Mouse (Mus musculus): Measurements from ENCODE around the gene Il1r1. TPM values are rescaled to one million over a fixed set of nuclear protein-coding genes. Genes with fewer than 3 reads are reported as not detected.
A peak's percentile ranks its signal among the peaks of the same experiment; 100 is the strongest.

The Il1r1 gene
- polyA plus RNA-seq, 1 experiment, result 1.4 TPM

- DNase-seq (ENCODE audit: extremely low spot score in 1 of 2, low spot score in 1 of 2), result peak in 1 of 2 experiments; percentile 71
Measured at GRCm38 (mm10) chr1:40266431-40267260, 41.8 kb downstream of the Il1r1 start.

GRCm38 (mm10) chr1:40267846-40268245 is 43.0 kb downstream of the Il1r1 start:
- DNase-seq (ENCODE audit: extremely low spot score in 1 of 2, low spot score in 1 of 2), result no peak

GRCm38 (mm10) chr1:40268536-40268935 is 43.7 kb downstream of the Il1r1 start:
- DNase-seq (ENCODE audit: extremely low spot score in 1 of 2, low spot score in 1 of 2), result no peak

- DNase-seq (ENCODE audit: extremely low spot score in 1 of 2, low spot score in 1 of 2), result no peak
Measured at GRCm38 (mm10) chr1:40270415-40270814, 45.5 kb downstream of the Il1r1 start.

GRCm38 (mm10) chr1:40271052-40271451 is 46.2 kb downstream of the Il1r1 start:
- DNase-seq (ENCODE audit: extremely low spot score in 1 of 2, low spot score in 1 of 2), result no peak

GRCm38 (mm10) chr1:40271486-40272055 is 46.7 kb downstream of the Il1r1 start:
- DNase-seq (ENCODE audit: extremely low spot score in 1 of 2, low spot score in 1 of 2), result no peak

DNA sequence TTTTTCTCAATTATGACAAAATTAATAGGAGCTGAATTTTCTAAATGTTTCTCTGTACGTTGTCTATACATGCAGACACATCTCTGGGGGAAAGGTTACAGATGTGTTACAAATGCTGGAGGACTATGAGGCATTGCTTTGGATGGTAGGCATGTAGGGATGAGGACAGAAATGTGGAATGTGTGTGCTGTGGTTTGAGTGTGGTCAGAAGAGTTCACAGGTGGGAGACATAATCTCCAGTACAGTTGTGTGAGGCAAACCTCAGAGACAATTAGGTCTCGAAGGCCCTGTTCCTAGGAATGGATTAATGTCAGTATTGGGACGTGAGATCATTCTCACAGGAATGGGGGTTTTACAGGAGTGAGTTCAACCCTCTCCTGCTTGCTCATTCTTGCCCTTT is 47.3 kb downstream of the Il1r1 start:
- DNase-seq (ENCODE audit: extremely low spot score in 1 of 2, low spot score in 1 of 2), result no peak

DNA sequence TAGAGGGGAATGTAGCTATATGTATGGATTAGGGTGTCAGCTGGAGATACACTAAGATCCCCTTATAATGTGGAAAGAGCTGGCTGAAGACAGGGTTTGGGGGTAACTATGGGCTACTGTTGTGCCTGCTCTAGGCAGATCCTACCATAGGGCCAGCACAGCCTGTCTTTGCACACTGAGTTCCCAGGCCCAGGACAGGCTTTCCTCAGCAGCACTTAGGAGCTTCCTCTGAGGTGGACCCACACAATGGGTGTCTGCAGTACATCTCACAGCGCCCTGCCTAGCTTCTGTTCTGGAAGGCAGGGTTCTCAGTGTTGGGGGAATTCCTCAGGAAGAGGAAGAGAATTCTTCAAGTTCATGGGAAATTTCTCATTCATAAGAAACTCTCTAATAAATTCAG is 48.6 kb downstream of the Il1r1 start:
- DNase-seq (ENCODE audit: extremely low spot score in 1 of 2, low spot score in 1 of 2), result no peak

DNA sequence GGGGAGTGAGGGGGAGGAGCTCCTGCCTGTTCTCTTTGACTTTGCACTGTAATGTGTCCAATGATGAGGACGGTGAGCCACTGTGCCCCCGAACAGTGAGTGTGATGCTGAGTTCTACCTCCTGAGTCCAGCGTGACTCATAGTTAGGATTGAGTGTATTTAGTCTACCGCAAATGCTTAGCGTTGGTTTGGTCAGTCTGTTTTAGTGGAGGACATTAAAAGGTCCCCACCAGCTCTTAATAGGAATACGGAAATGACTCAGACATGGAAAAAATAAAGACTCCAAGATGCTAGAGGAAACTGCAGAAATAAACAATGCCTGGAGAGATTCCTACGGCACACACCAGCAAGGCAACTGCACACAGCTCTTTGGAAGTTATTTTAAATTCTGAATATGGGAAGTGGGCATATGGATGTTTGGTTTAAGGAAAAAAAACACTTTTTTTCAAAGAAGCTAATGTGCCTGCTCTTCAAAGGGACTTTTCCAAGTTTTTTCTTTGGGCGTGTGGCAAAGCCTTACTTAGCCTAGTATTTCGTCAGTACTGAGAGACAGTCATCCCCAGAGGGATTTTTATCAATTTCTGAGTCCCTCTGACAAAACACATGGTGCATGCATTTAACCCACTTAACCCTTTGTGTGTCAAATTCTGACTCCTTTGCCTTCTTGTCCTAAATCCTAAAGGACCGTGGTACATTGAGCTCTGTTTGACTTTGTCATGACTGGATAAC is 50.6 kb downstream of the Il1r1 start:
- no peak for DNase-seq (ENCODE audit: extremely low spot score in 1 of 2, low spot score in 1 of 2)

- no peak for DNase-seq (ENCODE audit: extremely low spot score in 1 of 2, low spot score in 1 of 2)
Measured at GRCm38 (mm10) chr1:40277944-40278343, 53.1 kb downstream of the Il1r1 start.

DNA sequence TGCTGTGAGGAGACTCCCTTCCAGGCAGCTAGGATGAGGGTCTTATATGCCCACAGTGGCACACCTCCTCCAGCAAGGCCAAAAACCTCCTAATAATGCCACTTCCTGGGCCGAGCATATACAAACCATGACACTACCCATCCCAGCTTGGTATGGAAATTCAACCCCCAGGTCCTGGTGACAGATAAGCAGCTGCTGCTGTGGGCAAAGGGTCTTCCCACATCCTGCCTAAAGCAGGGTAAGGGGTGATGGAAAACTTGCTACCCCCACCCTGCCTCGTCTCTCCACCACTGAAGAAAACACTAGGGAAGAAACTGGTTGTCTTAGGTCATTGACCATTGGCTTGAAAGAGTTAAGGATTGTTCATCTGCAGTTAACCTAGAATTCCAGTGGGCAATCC is 53.8 kb downstream of the Il1r1 start:
- no peak for DNase-seq (ENCODE audit: extremely low spot score in 1 of 2, low spot score in 1 of 2)

GRCm38 (mm10) chr1:40279182-40279743 is 54.4 kb downstream of the Il1r1 start:
- DNase-seq (ENCODE audit: extremely low spot score in 1 of 2, low spot score in 1 of 2), result no peak

- no peak for DNase-seq (ENCODE audit: extremely low spot score in 1 of 2, low spot score in 1 of 2)
Measured at GRCm38 (mm10) chr1:40281950-40282349, 57.1 kb downstream of the Il1r1 start.

DNA sequence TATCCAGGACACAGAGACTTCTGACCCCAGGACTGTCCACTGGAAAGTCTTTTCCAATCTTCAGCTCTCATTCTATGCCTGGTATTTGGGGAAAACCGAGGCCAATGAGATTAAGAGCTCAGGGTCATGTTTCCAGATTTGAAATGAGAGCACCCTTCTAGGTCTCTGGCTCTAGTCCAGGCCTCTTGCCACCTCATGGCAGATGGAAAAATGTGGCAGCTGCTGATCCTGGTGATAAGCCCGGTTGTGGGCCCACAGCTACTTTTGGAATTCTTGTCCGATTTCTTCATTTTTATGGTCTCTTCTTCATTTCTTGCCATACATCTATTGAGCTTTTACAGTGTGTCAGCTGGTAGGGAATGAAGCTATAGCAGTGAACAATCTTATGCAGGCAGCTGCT is 57.5 kb downstream of the Il1r1 start:
- no peak for DNase-seq (ENCODE audit: extremely low spot score in 1 of 2, low spot score in 1 of 2)

DNA sequence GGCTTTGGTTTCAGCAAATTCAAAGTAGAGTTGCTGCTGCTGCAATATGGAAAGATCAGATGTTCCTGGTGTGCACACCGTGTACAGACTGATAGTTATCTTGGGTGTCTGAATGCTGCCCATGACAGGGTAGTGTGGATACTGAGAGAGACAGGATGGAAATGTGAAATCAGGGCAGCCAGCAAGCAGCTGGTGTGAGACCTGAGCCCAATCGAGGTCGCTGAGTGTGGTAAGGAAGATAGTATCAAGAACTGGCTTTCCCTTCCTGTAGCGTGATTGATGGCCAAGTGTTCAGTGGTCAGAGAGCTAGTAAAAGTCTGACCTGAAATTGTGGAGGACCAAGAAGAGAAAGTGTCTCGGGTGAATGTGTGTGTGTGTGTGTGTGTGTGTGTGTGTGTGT is 59.1 kb downstream of the Il1r1 start:
- DNase-seq (ENCODE audit: extremely low spot score in 1 of 2, low spot score in 1 of 2), result no peak

DNA sequence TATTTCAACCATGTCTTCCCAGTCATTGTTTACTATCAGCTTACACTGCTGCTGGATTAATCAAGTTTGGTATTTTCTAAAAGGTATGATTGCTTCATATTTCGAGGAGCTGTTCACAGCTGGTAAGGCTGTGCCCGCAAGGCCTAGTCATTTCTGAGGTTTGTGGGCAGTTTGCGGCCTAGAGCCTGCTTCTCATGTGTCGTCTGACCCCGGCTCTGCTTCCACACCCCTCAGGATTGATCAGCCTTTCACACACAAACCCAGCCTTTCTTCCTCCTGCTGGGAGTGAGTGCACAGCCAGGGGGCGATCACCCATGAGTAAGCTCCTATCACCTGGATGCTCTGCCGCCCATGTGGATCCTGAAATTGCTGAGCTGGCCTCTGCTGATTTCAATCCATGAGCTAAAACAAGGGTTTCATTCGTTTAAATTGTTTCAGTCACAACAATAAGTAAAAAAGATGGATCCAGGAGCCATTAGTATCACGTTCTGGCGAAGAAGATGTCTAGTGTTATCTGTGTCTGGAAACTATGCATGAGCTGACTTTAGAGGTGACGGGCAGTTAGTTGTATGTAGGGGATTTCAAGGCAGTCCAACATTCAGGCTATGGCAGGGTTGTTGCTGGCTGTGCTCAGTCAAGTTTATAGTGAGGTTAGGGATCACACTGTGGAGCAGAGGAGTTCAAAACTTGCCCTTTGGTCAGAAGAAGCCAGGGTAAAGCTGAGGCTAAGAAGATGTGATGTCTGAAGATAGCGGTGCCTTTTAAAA is 65.8 kb downstream of the Il1r1 start:
- no peak for DNase-seq (ENCODE audit: extremely low spot score in 1 of 2, low spot score in 1 of 2)

DNA sequence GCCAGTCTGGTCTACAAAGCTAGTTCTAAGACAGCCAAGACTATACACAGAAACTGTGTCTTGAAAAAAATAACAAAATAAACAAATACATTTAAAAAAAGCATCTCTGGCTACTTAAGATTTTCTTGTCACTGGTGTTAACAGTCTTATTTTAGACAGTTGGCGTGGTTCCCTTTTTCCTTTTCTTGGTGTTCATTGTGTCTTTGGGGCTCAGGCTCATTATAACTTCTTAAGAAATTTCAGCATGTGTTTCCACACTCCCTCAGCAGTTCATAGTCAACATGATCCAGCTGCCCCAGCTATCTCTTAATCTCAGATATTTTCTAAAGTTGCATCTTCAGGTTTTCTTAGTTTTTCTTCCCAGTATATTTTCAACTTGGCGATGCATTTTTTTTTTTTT is 67.4 kb downstream of the Il1r1 start:
- no peak for DNase-seq (ENCODE audit: extremely low spot score in 1 of 2, low spot score in 1 of 2)

DNA sequence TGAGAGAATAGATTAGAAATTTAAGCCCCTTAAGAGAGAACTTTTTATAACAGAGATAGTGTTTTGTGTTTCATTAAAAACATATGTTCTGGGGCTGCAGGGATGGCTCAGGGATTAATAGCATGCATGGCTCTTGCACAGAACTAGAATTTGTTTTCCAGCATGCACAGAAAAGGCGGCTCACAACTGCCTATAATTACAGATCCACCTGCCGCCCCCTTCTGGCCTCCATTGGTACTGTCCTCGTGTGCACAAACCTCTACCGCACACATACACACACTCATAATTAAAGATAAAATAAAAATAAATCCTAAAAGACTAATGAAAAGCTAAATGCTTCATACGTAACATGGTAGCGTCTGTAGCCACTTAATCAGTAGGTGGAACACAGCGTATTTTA is 69.0 kb downstream of the Il1r1 start:
- no peak for DNase-seq (ENCODE audit: extremely low spot score in 1 of 2, low spot score in 1 of 2)

DNA sequence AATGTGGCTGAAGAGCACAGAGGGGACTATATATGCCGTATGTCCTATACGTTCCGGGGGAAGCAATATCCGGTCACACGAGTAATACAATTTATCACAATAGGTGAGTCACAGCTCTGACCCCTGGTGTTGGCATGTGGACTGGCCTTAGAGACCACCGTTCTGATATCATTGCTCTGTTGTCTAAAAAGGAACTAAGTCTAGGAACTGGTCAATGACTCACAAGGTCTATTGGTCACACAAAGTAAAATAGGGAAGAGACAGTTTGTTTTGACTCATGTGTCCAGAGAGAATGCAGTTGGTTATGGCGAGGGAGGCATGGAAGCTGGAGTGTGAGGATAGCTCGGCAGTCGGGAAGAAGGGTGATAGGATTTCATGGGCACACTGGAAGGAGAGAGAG is 69.9 kb downstream of the Il1r1 start:
- DNase-seq (ENCODE audit: extremely low spot score in 1 of 2, low spot score in 1 of 2), result no peak

GRCm38 (mm10) chr1:40298053-40298452 is 73.2 kb downstream of the Il1r1 start:
- DNase-seq (ENCODE audit: extremely low spot score in 1 of 2, low spot score in 1 of 2), result no peak

Measured in frontal cortex, adult 2 months (tissue).